Mouse (Mus musculus): ENCODE measurements around the gene Ugt1a10.

The Ugt1a10 gene

DNA sequence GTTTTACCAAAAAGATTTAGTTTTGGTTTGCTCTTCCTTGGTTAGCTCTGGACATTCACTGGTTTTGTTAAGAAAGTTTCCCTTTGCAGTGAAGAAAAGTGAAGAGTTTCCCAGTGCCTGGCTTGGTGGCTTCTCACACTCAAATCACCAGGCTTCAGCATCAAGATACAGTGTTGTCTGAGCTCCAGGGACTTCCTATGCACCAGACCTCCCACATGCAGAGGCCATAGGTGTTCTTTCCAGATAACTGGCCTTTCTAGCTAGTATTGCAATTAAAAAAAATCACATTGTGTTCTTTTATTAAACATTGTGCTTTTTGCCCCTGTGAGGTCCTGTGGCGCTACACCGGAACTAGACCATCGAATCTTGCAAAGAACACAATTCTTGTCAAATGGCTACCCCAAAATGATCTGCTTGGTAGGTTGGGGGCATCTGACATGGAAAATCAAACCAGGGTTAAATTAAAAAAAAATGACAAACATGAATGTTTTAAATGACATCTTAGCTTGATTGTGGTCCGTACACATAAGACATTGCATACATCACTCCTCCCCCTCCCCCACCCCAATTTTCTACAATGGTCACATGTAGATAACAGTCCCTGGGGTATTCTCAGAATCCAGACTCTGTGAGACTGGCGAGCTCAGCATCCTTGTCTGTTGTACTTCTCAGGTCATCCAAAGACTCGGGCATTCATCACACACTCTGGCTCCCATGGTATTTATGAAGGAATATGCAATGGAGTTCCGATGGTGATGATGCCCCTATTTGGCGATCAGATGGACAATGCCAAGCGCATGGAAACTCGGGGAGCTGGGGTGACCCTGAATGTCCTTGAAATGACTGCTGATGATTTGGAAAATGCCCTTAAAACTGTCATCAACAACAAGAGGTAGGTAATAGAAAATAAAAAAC is 160.5 kb downstream of the Ugt1a10 start:
- DNase-seq = peak in 1 of 2 experiments; percentile 6

DNA sequence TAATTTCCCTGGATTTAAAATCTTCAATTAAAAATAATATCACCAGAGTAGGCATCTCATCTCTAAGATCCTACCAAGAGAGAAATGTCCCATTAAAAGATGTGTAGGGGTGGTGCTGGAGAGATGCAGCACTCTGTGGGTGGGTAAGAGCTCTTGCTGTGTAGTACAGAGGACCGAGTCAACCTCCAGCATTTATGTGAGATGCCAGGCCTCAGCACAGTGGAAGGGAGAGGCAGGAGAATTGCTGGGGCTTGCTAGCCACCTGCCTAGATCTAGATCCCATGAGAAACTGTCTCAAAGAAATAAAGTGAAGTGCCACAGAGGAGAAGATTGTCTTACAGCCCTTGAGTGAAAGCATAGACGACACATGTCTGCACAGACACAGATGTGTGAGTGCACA is 161.4 kb downstream of the Ugt1a10 start:
- DNase-seq = peak in 1 of 2 experiments; percentile 4

DNA sequence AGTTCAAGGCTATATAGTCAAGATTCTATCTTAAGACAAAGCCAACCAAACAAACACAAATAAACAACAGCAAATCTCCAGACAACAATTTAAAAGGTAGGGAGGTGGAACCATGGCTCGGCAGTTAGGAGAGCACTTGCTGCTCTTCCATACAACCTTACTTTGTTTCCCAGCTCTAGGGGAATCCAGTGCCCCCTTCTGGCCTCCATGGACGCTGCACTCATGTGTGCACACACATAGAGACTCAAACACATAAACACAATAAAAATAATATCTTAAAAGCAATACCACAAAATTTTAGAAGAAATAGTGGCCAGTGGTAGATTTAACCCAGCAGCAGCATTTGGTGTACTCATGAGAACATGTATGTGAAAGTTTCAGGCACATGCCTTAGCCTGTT is 162.0 kb downstream of the Ugt1a10 start:
- DNase-seq = peak in 1 of 2 experiments; percentile 4

DNA sequence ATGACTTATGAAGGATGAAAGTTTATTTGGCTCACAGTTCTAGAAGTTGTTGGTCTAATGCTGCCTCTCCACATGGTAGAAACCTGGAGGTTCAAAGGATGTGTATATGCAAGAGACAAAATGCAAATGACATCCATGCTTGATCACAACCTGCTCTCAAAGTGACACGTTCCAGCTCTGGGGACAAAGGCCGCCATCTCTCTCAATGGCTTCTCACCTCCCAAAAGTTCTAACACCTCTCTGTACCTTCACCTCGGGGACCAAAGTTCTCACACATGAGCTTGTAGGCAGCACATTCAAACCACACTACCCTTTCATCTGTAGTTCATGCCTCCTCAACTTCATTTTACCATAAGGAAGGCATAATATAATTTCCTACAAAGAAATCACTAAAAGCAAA is 162.4 kb downstream of the Ugt1a10 start:
- peak in 1 of 2 experiments; percentile 5 for DNase-seq

DNA sequence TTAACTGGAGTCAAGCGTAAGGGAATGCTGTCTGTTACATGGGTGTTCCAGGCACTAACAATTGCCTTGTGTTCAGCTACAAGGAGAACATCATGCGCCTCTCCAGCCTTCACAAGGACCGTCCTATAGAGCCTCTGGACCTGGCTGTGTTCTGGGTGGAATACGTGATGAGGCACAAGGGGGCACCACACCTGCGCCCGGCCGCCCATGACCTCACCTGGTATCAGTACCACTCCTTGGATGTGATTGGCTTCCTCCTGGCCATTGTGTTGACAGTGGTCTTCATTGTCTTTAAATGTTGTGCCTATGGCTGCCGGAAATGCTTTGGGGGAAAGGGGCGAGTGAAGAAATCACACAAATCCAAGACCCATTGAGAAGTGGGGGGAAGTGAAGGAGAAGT is 162.9 kb downstream of the Ugt1a10 start:
- DNase-seq = peak; percentile 23 to 36

DNA sequence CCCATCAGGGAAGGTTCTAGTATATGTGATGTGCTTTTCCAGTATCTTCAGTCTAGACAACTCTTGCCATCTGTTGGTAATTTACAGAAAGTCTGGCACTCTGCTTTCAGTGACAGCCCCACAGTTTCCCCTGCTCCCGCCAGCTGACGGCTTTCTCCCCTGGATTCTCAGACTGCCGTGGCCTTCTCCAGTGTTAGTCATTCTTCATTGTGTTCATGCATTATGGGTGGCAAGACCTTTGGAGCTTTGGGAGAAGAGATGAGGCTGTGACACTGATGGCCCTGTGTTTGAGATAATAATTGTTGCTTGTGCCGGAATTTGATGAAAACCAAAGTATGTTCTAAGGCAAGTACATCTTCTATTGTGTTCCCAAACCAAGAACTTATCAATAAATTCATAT is 163.4 kb downstream of the Ugt1a10 start:
- DNase-seq = no peak

DNA sequence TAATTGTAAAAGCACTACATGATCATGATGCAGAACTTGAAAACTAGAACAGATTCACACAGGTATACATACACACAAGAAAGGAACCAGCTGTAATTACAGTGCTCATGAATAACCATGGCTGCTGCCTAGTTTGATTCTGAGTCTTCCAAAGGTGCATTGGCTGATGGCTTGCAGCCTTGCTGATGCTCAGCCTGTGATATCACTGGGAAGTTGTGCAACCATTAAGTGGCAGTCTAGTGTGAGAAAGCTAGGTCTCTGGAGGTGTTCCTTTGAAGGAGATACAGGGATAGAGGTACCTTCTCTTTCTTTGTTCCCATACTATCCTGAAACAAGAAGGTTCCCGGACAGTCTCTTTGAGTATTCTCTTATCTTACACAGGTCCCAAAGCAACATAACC is 163.9 kb downstream of the Ugt1a10 start:
- DNase-seq = peak in 1 of 2 experiments; percentile 12

DNA sequence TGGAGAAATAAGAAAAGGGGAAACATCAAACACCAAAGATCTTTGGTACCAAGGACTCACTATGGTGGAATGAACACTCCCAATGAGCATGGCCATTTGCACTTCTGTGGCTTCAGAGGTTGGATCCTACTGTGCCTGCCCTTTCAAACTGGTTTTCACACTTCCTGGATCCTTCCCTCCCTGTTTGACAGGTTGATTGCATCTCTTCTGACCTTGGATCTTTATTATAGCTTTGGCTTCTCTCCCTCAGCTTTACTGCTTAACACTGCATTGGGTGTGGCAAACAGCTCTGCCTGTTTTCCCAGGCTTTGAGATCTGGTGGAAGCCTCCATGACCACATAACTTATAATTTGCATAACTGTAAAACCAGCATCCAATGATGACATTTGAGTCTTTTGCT is 165.1 kb downstream of the Ugt1a10 start:
- peak in 1 of 2 experiments; percentile 21 for DNase-seq

DNA sequence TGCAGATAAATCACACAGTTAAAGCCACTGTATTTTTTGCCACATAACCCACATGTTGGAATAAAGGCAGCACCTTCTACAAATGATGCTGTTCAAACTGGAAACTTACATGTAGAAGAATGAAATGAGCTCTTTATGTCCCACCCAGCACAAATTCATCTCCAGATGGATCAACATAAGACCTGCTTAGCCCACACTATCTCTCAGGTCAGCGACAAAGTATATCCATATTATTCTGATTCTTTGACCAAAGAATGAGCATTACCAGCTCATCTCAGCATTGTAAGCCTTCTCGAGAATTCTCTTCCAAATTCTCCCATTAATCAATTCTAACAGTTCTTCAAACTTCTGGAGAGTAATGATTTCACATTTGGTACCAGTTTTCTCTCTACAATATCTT is 167.0 kb downstream of the Ugt1a10 start:
- no peak for DNase-seq

DNA sequence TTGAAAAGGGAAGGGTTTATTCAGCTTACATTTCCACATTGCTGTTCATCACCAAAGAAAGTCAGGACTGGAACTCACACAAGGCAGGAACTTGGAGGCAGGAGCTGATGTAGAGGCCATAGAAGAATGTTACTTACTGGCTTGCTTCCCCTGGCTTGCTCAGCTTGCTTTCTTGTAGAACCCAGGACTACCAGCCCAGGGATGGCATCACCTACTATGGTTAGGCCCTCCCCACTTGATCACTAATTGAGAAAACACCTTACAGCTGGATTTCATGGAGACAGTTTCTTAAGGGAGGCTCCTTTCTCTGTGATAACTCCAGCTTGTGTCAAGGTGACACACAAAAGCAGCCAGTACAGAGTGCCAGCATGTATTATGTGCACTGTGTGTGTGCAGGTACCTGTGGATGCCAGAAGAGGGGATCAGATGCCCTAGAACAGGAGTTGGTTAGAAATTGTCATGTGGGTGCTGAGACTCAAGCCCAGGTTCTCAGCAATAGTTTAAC is 167.9 kb downstream of the Ugt1a10 start:
- peak; percentile 9 to 24 for DNase-seq

DNA sequence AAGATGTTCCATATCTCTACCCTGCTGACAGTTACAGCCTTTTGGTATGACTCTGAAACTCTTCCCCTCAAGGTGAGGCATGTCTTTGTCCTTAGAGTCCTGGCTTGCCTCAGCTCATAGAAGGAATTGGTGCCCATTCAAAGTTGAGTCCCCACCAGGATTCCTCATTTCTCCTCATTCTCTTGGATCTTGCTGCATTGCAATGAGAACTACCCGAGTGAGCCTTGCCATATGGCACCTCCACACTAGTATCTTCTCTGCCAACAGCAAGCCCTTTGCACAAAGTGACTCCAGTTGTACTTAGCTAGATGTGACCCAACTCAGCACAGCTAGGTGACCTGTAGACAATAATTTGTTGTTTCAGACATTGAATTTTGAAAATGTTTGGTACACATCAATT is 168.4 kb downstream of the Ugt1a10 start:
- peak; percentile 25 to 34 for DNase-seq

DNA sequence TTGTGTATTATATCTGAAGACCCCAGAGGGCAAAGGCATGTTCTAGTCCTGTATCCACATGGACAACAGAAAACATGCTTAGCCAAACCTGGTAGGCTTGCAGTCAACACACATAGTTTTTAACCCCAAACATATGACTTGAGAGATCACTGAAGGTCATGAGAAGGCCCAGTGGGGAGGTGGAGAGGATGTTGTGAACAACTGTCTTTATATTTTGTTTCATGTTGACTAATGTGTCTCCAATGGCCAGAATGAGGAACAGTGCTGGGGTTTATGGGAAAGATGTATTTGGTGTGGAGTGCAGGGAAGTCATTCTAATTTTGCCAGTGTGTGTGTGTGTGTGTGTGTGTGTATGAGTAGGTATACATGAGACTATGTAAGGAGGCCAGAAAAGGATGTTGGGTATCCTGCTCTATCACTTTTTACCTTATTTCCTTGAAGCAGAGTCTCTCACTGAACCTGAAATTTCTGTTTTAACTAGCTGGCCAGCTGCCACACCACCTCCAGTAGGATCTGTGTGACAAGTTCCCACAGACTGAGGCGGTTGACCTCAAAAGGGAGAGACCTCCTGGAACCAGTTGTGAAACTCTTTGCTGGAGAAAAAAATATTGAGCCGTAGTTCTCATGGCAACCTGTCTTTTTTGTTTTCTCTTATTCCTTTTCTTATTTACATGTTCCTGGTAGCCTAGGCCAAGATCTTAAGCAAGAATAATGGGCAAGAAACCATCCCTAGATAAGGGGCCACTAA is 169.0 kb downstream of the Ugt1a10 start:
- peak; percentile 39 to 44 for DNase-seq

DNA sequence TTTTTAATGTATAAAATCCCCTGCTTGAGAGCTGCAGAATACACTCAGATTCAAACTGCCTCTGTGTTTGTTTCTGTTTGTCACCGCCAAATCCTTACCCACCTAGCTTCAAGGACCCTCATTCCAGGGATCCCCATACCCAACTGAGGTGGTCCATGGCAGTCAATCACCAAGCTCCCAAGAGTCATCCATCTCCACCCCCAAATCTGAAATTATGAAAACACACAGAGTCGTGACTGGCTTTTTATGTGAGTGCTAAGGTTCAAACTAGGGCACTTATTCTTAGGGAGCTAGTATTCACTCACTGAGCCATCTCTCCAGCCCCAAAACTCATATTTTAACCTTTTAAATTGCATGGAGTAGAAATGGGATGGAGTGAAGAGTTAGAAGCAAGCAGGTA is 170.1 kb downstream of the Ugt1a10 start:
- DNase-seq = peak in 1 of 2 experiments; percentile 5

DNA sequence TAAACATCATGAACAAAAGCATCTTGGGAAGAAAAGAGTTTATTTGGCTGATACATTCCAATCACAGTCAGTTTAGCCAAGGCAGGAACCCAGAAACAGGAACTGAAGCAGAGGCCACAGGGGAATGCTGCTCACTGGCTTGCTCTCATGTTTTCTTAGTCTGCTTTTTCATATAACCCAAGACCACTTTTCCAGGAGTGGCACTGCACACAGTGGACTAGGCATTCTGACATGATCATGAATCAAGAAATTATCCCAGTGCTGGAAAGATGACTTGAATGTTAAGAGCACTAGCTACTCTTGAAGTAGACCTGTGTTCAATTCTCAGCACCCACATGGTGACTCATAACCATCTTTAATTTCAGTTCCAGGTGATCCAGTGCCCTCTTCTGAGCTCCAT is 170.6 kb downstream of the Ugt1a10 start:
- peak in 1 of 2 experiments; percentile 13 for DNase-seq

DNA sequence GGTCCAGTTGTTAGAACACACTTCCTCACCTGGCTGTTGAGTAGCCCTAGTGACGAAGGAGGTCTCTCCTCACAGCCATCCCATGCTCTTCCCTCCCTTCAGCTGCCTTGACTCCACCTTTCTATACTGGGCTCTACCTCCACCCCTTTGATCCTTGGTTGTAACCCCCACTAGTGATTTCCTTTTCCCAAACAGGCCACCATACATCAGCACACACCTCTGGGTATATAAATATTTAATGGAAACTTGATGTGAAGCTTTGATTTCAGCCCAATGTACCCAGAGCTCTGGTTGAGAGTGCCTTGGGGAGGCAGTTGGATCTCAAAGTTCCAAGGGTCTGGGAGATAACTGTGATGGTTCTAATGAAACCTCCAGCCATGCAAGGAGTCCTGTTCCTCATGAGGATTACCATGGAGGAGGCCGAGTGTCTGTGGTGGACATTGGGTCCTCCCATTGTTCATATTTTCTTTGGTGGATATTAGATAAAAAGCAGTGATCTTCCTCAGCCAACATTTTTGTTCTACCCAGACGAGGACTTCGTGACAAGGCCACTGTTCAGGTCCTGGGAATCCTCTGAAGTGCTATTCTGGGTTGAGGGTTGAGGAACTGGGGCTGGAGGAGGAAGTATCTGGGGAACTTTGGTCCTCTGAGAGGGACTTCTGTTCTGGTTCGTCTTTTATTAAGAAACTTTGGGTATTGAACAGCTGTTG is 171.6 kb downstream of the Ugt1a10 start, which contains the start of gene Mroh2a:
Mroh2a (plus strand) TSS at position 317 of the 710 bp plus-strand sequence.
- DNase-seq = peak; percentile 15 to 23

DNA sequence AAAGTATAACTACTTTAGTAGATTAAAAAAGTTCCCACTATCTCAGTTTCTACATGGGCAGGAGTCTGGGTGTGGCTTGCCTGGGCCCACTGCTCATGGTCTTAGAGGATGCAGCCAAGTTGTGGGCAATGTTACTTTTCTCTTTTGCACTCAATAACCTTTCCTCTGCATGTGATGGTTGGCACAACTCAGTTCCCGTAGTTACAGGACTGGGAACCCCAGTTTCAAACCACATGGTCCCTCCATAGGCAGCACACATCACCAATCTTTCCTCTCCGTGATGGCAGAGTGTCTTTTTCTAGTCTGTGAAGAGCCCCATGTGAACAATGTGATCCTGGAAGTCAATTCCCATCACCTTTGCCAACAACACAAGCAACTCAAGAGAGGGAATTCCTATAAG is 172.3 kb downstream of the Ugt1a10 start:
- peak in 1 of 2 experiments; percentile 16 for DNase-seq

DNA sequence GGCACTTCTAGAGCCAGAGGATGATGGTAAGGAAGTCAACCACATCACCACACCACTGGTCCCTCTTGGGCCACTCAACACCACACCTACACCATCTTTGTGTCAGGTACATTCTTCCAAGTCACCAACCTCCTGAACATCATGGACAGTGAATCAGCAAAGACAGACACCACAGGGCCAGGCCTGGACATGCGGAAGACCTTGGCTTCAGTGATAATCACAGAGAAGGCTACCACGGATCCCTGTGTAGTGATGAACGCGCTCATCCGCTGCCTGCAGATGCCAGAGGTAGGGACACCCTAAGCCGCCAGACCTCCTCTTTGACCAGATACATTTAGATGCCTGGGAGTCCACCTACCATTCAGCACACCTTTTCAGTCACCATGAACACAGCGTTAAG is 172.9 kb downstream of the Ugt1a10 start:
- peak; percentile 20 to 41 for DNase-seq

DNA sequence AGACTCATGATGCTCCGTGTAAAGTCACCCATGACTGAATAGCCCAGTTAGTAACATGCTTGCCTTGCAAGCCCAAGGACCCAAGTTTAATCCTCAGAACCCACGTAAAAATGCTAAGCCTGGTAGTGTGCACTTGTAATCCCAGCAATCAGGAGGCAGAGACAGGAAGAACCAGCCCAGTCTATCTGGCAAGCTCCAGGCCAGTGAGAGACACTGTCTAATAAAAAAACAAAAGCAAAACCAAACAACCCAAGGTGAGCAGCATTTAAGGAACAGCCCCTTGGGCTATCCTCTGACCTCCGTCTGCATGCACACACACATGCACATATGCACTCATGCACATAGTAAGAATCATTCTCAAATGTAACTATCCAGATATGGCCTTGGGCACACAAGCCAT is 174.4 kb downstream of the Ugt1a10 start:
- DNase-seq = no peak

DNA sequence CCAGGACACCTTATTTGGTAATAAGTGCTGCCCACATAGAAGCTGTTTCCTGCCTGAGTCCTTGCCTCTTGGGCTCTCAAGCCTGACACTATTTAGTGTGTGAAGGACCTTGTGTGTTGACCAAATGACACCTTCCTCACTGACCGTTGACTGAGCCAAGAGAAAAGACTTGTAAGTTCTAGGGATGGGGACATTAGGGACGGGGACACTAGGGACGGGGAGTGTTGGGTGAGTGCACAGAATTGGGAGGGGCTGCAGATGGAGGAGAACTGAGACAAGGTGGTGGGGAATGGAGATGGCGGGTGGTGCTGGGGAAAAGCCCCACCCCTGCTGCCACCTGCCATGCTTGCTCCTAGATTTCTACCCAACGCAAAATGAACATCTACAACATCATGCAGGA is 174.8 kb downstream of the Ugt1a10 start:
- DNase-seq = peak in 1 of 2 experiments; percentile 37

DNA sequence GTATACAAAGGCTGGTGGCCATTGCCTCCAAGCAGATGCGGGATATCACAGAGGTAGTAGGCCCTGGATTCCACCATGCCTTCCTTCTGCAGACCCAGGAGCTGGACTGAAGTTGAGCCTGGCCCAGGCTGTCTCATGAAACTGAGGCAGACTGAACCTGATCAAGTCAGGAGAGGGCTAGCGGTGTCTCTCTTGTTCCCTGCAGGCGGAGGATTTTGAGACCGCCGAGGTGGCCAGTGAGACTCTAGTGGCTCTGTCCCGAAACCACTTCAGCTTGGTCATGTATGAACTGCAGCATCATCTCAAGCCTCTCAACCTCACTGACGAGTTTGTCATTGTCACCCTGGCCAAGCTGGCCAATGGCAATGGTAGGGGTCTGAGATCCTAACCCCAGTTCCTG is 175.2 kb downstream of the Ugt1a10 start:
- DNase-seq = no peak

DNA sequence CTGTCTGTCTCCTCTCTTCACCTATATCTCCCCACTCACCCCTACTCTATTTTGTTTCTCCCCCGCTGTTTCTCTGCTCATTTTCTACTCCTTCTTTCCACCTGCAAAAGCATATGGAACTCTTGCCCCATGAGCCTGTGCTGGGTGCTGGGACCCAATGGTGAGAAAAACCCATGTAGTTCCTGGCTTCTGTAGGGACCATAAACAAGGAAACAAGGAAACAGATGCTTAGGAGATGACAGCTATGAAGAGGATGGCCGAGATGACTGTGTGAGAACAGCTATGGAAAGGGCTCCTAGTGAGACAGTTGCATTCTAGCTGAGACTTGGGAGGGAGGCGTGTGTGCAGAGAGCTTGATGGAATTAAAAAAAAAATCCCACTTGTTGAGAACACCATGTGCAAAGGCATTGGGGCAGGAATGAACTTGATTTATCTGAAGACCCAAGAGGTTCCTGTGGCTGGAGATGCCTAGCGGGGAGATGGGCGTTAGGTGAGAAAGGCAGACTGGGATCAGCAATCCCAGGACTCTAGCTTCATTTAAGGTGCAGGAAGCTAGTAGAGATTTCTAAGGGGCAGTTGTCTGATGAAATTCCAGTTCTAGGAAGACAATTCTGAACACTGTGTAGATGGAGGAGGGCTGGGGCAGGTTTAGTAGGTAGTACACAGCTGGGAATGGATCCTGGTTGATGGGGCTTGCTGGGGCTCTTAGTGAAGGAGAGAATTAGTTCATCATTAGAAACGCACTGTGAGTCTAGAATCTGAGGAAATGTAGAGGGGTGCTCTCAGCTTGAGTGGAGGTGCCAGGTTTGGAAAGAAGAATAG is 176.0 kb downstream of the Ugt1a10 start:
- peak in 1 of 2 experiments; percentile 20 for DNase-seq

Data from lung, postnatal 4 days (tissue).